Mouse (Mus musculus): ENCODE measurements around the gene Fam229a. TPM values are rescaled to one million over a fixed set of nuclear protein-coding genes. Genes with fewer than 3 reads are reported as not detected.

Fam229a gene
- polyA plus RNA-seq, 1 experiment from 2014 or later = not detected

DNA sequence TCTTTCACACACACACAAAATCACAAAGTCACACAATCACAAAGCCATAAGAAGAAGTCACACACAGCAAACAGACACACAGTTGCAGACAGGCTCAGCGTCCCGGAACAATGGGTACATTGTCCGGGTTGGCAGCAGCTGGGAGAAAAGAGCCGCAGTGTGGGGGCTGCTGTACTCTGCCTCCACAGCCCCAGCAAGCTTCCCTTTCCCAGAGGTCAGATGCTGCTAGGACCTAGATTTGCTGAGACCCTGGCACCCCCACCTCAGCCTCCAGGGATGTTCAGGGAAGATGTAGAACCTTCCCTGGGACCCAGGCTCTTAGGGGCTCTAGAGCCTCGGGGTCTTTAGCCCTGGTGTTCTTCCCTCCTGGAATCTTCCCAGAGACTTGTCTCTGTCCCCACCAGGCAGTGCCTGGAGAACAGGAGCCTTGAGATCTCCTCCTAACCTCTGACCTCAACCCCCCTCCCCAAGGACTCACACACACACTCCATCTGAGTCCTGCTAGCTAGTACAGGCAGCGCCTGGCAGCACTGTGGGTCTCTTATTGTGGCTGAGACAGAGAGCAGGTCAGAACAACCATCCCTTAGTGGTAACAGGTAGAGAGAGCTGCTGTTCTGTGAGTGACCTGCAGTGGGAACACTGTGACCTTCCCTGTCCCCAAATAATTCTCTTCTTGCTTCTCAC, 20.6 kb downstream of the Fam229a start:
- peaks cover 23% of the 10 kb centered on the region for H3K4me1 ChIP-seq (ENCODE audit: control insufficient read depth, insufficient read depth, low read length)
- peak overlapping the region; percentile 18; the same call in 1 of the 2 replicates for H3K9ac ChIP-seq (ENCODE audit: low read length)
- H3K4me3 ChIP-seq (ENCODE audit: low read depth, low read length) = no peak overlapping the region
- ATAC-seq (ENCODE audit: insufficient read depth, low FRiP score, low TSS enrichment) (no peak), DNase-seq (ENCODE audit: low spot score) (peak; percentile 60)
- peak overlapping the region; percentile 15; the same call in 1 of the 2 replicates for H3K4me2 ChIP-seq (ENCODE audit: low read depth)
- no peaks in the 10 kb centered on the region for H3K27me3 ChIP-seq (ENCODE audit: control insufficient read depth, insufficient read depth, low read length)
- 0 out of 2 replicates have a peak, but pooled peaks cover 2% of the 10 kb centered on the region for H3K36me3 ChIP-seq (ENCODE audit: control insufficient read depth, insufficient read depth, low read length)
- H3K9me3 ChIP-seq (ENCODE audit: control insufficient read depth, low read length) = no peaks in the 10 kb centered on the region
- peak overlapping the region; percentile 83 for H3K27ac ChIP-seq (ENCODE audit: low read depth, low read length)
- 30% methylated on average over 6 of the region's 6 CpGs for WGBS

DNA sequence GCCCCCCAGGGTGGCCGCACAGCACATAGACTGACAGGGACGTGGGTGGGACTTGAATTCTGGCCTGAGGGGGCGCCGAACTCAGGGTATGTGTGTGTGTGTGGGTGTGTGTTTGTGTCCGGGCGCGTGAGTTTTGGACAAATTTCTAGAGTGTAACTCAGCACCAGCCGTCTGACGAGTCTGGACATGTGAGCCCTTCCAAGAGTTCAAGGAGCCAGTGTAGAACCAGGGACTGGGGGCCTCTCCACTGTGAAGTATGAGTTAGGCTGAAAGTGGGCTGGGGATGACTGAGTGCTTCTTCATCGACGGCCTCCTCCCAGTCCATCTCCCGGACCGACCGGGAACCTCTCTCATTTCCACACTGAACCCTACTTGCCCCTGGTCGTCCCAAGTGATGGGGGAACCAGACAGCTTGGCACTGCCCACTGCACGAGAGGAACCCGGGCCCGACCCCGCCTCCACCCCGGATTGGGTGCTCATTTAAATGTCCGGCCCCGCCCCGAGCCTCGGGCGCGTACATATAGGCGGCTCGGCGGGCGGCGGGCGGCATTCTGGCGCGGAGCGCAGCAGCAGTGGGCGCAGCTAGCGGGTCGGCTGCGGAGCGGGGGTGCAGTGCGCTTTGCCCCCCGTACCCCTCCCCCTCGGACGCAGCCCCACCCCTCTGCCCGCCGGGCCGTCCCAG, 22.2 kb downstream of the Fam229a start, which contains the start of gene Marcksl1:
Marcksl1 (plus strand) TSS at position 496 of the 682 bp plus-strand sequence.
- Histone ChIP-seq H3K36me3 (ENCODE audit: control insufficient read depth, insufficient read depth, low read length) (peaks cover 7% of the 10 kb centered on the region), H3K4me2 (ENCODE audit: low read depth) (peak within 1 kb of the TSS; percentile 65), H3K4me1 (ENCODE audit: control insufficient read depth, insufficient read depth, low read length) (peaks cover 23% of the 10 kb centered on the region), H3K9me3 (ENCODE audit: control insufficient read depth, low read length) (no peaks in the 10 kb centered on the region), H3K4me3 (ENCODE audit: low read depth, low read length) (peak within 1 kb of the TSS; percentile 72), H3K27ac (ENCODE audit: low read depth, low read length) (peak within 1 kb of the TSS; percentile 96), H3K9ac (ENCODE audit: low read length) (peak within 1 kb of the TSS; percentile 100), H3K27me3 (ENCODE audit: control insufficient read depth, insufficient read depth, low read length) (no peaks in the 10 kb centered on the region)
- 8% methylated on average over 41 of the region's 47 CpGs for WGBS
- ATAC-seq (ENCODE audit: insufficient read depth, low FRiP score, low TSS enrichment) (peak; percentile 81), DNase-seq (ENCODE audit: low spot score) (peak; percentile 92)

DNA sequence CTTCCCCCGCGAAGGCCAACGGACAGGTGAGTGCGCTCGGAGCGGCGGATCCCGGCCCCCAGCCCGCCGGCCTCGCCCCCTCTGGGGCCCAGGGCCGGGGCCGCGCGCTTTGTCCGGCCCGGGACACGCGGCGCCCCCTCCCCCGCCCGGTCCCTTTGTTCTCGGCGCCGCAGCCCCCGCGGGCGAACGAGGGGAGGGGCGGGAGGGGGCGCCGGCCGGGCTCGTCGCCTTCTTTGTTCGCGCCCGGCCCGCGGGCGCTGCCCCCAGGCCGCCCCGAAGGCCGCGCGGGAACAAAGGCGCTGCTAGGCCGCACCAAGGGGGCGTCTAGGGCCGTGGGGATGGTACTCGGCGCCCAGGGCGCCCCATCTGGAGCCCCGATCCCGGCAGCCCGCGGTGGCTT, 22.9 kb downstream of the Fam229a start:
- ATAC-seq (ENCODE audit: insufficient read depth, low FRiP score, low TSS enrichment) = peak; percentile 17; the same call in 1 of the 2 replicates
- WGBS = 1% methylated on average over 41 of the region's 57 CpGs
- no peaks in the 10 kb centered on the region for H3K27me3 ChIP-seq (ENCODE audit: control insufficient read depth, insufficient read depth, low read length)
- peak overlapping the region; percentile 100 for H3K9ac ChIP-seq (ENCODE audit: low read length)
- H3K4me2 ChIP-seq (ENCODE audit: low read depth) = peak overlapping the region; percentile 65
- H3K4me3 ChIP-seq (ENCODE audit: low read depth, low read length) = peak overlapping the region; percentile 72
- peak overlapping the region; percentile 96 for H3K27ac ChIP-seq (ENCODE audit: low read depth, low read length)
- H3K9me3 ChIP-seq (ENCODE audit: control insufficient read depth, low read length) = no peaks in the 10 kb centered on the region
- peaks cover 7% of the 10 kb centered on the region for H3K36me3 ChIP-seq (ENCODE audit: control insufficient read depth, insufficient read depth, low read length)
- DNase-seq (ENCODE audit: low spot score) = peak; percentile 64
- peaks cover 23% of the 10 kb centered on the region for H3K4me1 ChIP-seq (ENCODE audit: control insufficient read depth, insufficient read depth, low read length)

DNA sequence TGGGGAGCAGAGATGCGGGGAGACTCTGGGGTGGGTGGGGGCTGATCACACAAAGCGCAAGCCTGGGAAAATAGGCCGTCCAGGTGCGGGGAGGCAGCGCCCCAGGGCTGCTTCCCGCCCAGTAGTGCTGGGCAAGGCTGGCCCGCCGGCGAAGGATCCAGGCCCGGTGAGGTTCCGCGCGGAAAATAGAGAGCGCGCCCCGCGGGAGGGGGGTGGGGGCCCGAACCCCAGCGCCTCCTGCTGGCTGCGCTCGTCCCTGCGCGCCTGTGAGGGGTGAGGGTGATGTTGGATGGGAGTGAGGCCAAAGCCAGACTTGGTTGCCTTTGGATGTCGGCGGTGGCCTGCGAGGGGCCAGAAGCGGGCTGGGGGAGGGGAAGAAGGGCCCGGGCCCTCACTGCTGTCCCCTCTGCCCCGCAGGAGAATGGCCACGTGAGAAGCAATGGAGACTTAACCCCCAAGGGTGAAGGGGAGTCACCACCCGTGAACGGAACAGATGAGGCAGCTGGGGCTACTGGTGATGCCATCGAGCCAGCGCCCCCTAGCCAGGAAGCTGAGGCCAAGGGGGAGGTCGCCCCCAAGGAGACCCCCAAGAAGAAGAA, 23.4 kb downstream of the Fam229a start:
- under 1% methylated on average over 27 of the region's 35 CpGs for WGBS
- peak; percentile 84 for DNase-seq (ENCODE audit: low spot score)
- ATAC-seq (ENCODE audit: insufficient read depth, low FRiP score, low TSS enrichment) = peak; percentile 29
- H3K27ac ChIP-seq (ENCODE audit: low read depth, low read length) = peak overlapping the region; percentile 96
- H3K9me3 ChIP-seq (ENCODE audit: control insufficient read depth, low read length) = no peaks in the 10 kb centered on the region
- peak overlapping the region; percentile 72 for H3K4me3 ChIP-seq (ENCODE audit: low read depth, low read length)
- peaks cover 7% of the 10 kb centered on the region for H3K36me3 ChIP-seq (ENCODE audit: control insufficient read depth, insufficient read depth, low read length)
- peak overlapping the region; percentile 65 for H3K4me2 ChIP-seq (ENCODE audit: low read depth)
- H3K27me3 ChIP-seq (ENCODE audit: control insufficient read depth, insufficient read depth, low read length) = no peaks in the 10 kb centered on the region
- peaks cover 23% of the 10 kb centered on the region for H3K4me1 ChIP-seq (ENCODE audit: control insufficient read depth, insufficient read depth, low read length)
- H3K9ac ChIP-seq (ENCODE audit: low read length) = peak overlapping the region; percentile 100

DNA sequence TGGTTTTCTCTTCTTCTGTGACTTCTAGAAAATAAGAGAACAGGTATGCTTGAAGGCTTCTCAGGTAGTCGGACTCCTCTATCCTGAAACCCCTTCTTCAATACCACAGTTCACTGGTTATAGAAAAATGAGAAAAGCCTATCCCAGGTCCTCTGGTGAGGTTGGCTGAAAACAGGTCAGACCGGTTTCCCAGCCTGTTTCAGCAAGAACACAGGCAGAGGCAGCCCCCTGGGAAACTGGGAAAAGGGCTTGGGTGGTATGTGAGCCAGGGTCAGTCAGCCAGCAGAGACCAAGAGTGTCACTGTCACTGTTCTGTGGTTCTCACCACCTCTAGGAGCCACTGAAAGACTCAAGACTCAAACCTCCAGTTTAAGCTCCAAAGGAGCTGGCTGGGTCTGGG, 25.9 kb downstream of the Fam229a start:
- WGBS = 52% methylated on average over 2 of the region's 2 CpGs
- Histone ChIP-seq H3K27me3 (ENCODE audit: control insufficient read depth, insufficient read depth, low read length) (no peaks in the 10 kb centered on the region), H3K4me3 (ENCODE audit: low read depth, low read length) (no peak overlapping the region), H3K4me2 (ENCODE audit: low read depth) (no peak overlapping the region), H3K36me3 (ENCODE audit: control insufficient read depth, insufficient read depth, low read length) (peaks cover 15% of the 10 kb centered on the region), H3K4me1 (ENCODE audit: control insufficient read depth, insufficient read depth, low read length) (peaks cover 8% of the 10 kb centered on the region), H3K27ac (ENCODE audit: low read depth, low read length) (no peak overlapping the region), H3K9me3 (ENCODE audit: control insufficient read depth, low read length) (no peaks in the 10 kb centered on the region), H3K9ac (ENCODE audit: low read length) (no peak overlapping the region)
- ATAC-seq (ENCODE audit: insufficient read depth, low FRiP score, low TSS enrichment) (no peak), DNase-seq (ENCODE audit: low spot score) (no peak)

DNA sequence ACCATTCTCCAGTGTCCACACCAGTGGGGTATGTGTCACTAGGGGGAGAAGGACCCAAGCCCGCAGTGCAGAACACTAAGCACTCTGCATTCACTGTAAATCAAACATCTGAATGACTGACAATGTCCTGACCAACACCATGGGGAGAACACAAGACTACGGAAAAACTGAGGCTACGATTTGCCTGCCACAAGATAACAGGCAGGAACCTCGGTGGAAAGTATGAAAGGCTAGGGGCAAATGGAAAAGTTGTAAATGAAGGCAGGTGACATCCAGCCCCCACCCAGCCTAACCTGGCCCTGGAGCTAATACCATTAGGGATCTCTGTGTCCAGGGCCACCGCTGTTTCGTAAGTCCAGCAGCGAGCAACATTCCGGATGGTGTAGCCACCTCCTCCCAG, 27.5 kb downstream of the Fam229a start:
- Histone ChIP-seq H3K27ac (ENCODE audit: low read depth, low read length) (no peak overlapping the region), H3K4me2 (ENCODE audit: low read depth) (no peak overlapping the region), H3K27me3 (ENCODE audit: control insufficient read depth, insufficient read depth, low read length) (no peaks in the 10 kb centered on the region), H3K4me3 (ENCODE audit: low read depth, low read length) (no peak overlapping the region), H3K9me3 (ENCODE audit: control insufficient read depth, low read length) (no peaks in the 10 kb centered on the region), H3K9ac (ENCODE audit: low read length) (no peak overlapping the region), H3K4me1 (ENCODE audit: control insufficient read depth, insufficient read depth, low read length) (peaks cover 3% of the 10 kb centered on the region; the same call in 1 of the 2 replicates), H3K36me3 (ENCODE audit: control insufficient read depth, insufficient read depth, low read length) (peaks cover 26% of the 10 kb centered on the region)
- WGBS = 94% methylated on average over 8 of the region's 8 CpGs
- no peak for ATAC-seq (ENCODE audit: insufficient read depth, low FRiP score, low TSS enrichment)
- no peak for DNase-seq (ENCODE audit: low spot score)

DNA sequence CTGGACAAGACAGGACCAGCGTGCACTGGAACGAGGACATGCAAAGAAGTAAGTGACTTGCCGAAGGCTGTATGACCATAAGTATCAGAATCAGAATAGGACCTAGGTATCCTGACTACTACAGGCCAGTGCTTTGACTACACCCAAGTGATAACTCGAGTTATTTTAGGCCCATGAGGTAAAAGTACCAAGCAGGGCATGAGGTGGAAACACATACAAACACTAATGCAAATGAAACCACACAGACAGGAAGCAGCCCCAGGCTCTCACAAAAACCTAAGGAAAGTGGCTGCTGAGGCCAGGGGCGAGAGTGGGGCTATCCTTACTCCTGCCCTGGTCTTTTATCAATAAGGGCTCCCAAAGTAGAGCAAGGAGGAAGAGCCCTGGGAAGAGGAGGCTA, 34.3 kb downstream of the Fam229a start:
- Histone ChIP-seq H3K9me3 (ENCODE audit: control insufficient read depth, low read length) (no peaks in the 10 kb centered on the region), H3K4me3 (ENCODE audit: low read depth, low read length) (no peak overlapping the region), H3K4me2 (ENCODE audit: low read depth) (no peak overlapping the region), H3K36me3 (ENCODE audit: control insufficient read depth, insufficient read depth, low read length) (peaks cover 38% of the 10 kb centered on the region), H3K27ac (ENCODE audit: low read depth, low read length) (no peak overlapping the region), H3K4me1 (ENCODE audit: control insufficient read depth, insufficient read depth, low read length) (no peaks in the 10 kb centered on the region), H3K27me3 (ENCODE audit: control insufficient read depth, insufficient read depth, low read length) (no peaks in the 10 kb centered on the region), H3K9ac (ENCODE audit: low read length) (no peak overlapping the region)
- ATAC-seq (ENCODE audit: insufficient read depth, low FRiP score, low TSS enrichment) = no peak
- DNase-seq (ENCODE audit: low spot score) = no peak
- WGBS = 97% methylated on average over 5 of the region's 5 CpGs

DNA sequence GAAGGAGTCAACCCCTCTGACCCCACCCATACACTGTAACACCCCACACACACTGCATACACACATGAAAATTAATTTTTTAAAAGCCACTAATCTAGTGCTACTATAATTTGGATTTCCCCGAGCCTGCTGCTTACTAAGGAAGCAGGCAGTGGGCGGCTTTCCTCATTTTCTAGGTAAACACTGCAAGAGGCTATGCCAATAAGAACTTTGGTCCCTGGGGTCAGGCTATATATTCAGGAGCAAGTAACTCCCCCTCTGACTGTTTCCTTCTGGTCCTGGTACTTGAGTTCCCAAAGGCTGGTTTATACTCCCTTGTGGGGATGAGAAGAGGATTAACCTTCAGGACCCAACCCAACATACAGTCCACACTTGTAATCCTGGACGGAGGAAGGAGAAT, 34.9 kb downstream of the Fam229a start:
- Histone ChIP-seq H3K4me3 (ENCODE audit: low read depth, low read length) (no peak overlapping the region), H3K36me3 (ENCODE audit: control insufficient read depth, insufficient read depth, low read length) (peaks cover 40% of the 10 kb centered on the region), H3K4me2 (ENCODE audit: low read depth) (no peak overlapping the region), H3K27ac (ENCODE audit: low read depth, low read length) (no peak overlapping the region), H3K4me1 (ENCODE audit: control insufficient read depth, insufficient read depth, low read length) (no peaks in the 10 kb centered on the region), H3K9me3 (ENCODE audit: control insufficient read depth, low read length) (no peaks in the 10 kb centered on the region), H3K27me3 (ENCODE audit: control insufficient read depth, insufficient read depth, low read length) (no peaks in the 10 kb centered on the region), H3K9ac (ENCODE audit: low read length) (no peak overlapping the region)
- WGBS = 88% methylated on average over 3 of the region's 3 CpGs
- ATAC-seq (ENCODE audit: insufficient read depth, low FRiP score, low TSS enrichment) (no peak), DNase-seq (ENCODE audit: low spot score) (no peak)
